Mouse (Mus musculus) hindbrain, embryonic 10.5 days (tissue): ENCODE results near the gene Olfr353. TPM values are rescaled to one million over a fixed set of nuclear protein-coding genes. Genes with fewer than 3 reads are reported as not detected.

Experiments used
- DNase-seq: peaks from one replicate; pipeline ENCODE4 v3.0.0-alpha.2; 2017; ENCODE audit warnings: low spot score
- H3K27ac ChIP-seq: fragments of 300-500 bp; sonication (generic); 2 replicates; pipeline ENCODE4 v1.5.1; 2016; ENCODE audit warnings: mild to moderate bottlenecking, moderate library complexity
- H3K27me3 ChIP-seq: fragments of 300-500 bp; sonication (generic); 2 replicates; pipeline ENCODE4 v1.6.1; 2016; ENCODE audit warnings: mild to moderate bottlenecking; ENCODE audit not compliant: poor library complexity, insufficient read depth, severe bottlenecking
- H3K36me3 ChIP-seq: fragments of 300-500 bp; sonication (generic); 2 replicates; pipeline ENCODE4 v1.6.1; 2016; ENCODE audit warnings: mild to moderate bottlenecking, moderate library complexity
- H3K4me1 ChIP-seq: fragments of 300-500 bp; sonication (generic); replicated peaks from 2 replicates; pipeline ENCODE4 v1.6.1; 2016; ENCODE audit warnings: mild to moderate bottlenecking
- H3K4me3 ChIP-seq: fragments of 300-500 bp; sonication (generic); 2 replicates; pipeline ENCODE4 v1.5.1; 2016; ENCODE audit warnings: mild to moderate bottlenecking, moderate library complexity
- H3K9me3 ChIP-seq: fragments of 300-500 bp; sonication (generic); 2 replicates; pipeline ENCODE4 v1.6.1; 2016; ENCODE audit warnings: mild to moderate bottlenecking, moderate library complexity
- WGBS: fragments of 180-500 bp; shearing (Covaris S2); methylation state at CpG from one replicate; pipeline ENCODE4 v1.1.7; 2016; 5-methylcytosine and 5-hydroxymethylcytosine counted together
- polyA plus RNA-seq: library from polyadenylated mRNA; unstranded; fragments of >200 nt; fragmentation: Nextera tagmentation; extraction: Ambion mirVana; gene quantifications from 2 replicates; pipeline ENCODE4 v1.2.1, GENCODE M21; 2016

The Olfr353 gene
- not detected in 2 replicates for polyA plus RNA-seq

GRCm38 (mm10) chr2:36892836-36893235, at the start of gene Olfr353:
Gene Olfr353, minus strand, starts transcription at chr2:36892936.
- Histone ChIP-seq H3K4me3 (no peak within 1 kb of the TSS), H3K27ac (no peak within 1 kb of the TSS), H3K27me3 (no peaks in the 10 kb centered on the region), H3K36me3 (no peaks in the 10 kb centered on the region), H3K4me1 (no peaks in the 10 kb centered on the region), H3K9me3 (peaks cover 32% of the 10 kb centered on the region)
- DNase-seq, result no peak

DNA sequence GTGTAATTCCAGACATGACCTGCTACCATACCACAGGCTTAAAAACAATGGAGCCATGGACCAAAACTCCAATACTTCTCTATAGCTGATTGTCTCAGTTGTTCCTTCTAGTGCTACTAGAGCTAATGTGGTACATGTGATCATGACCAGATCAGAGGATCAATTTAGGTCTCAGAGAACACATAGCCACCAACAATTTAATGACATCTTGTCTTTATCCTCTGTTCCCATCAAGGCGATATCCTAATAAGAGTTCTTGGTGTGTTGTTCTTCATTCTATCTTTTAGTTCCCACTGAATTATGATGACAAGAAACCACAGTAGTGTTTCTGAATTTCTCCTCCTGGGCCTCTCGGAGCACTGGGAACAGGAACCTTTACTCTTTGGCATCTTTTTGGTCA, 44.1 kb upstream of the Olfr353 start, which contains the start of gene Olfr356:
Gene Olfr356, plus strand, starts transcription at position 301 of the 400 bp plus-strand sequence.
- H3K36me3 ChIP-seq, result no peaks in the 10 kb centered on the region
- 85% methylated on average over 2 of the region's 2 CpGs for WGBS
- DNase-seq, result no peak
- H3K4me1 ChIP-seq, result no peaks in the 10 kb centered on the region
- H3K4me3 ChIP-seq, result no peak within 1 kb of the TSS
- H3K27ac ChIP-seq, result no peak within 1 kb of the TSS
- H3K9me3 ChIP-seq, result peaks cover 31% of the 10 kb centered on the region
- H3K27me3 ChIP-seq, result no peaks in the 10 kb centered on the region

- no peak within 1 kb of the TSS for H3K4me3 ChIP-seq
- DNase-seq, result no peak
Measured at GRCm38 (mm10) chr2:36928797-36929196, 36.1 kb upstream of the Olfr353 start, which contains the start of gene Olfr355. Gene Olfr355, minus strand, starts transcription at chr2:36928897.

GRCm38 (mm10) chr2:36905380-36905779, 12.6 kb upstream of the Olfr353 start, which contains the start of gene Olfr354:
Gene Olfr354, plus strand, starts transcription at chr2:36905680.
- Histone ChIP-seq H3K9me3 (peaks cover 36% of the 10 kb centered on the region), H3K36me3 (no peaks in the 10 kb centered on the region), H3K27ac (no peak within 1 kb of the TSS), H3K4me1 (no peaks in the 10 kb centered on the region), H3K4me3 (no peak within 1 kb of the TSS), H3K27me3 (no peaks in the 10 kb centered on the region)
- no peak for DNase-seq

More at GRCm38 (mm10) chr2:36928797-36929196, 36.1 kb upstream of the Olfr353 start, which contains the start of gene Olfr355:
- Histone ChIP-seq H3K9me3 (peaks cover 18% of the 10 kb centered on the region; the same call in 1 of the 2 replicates), H3K4me1 (no peaks in the 10 kb centered on the region), H3K27ac (no peak within 1 kb of the TSS), H3K27me3 (no peaks in the 10 kb centered on the region), H3K36me3 (no peaks in the 10 kb centered on the region)

DNA sequence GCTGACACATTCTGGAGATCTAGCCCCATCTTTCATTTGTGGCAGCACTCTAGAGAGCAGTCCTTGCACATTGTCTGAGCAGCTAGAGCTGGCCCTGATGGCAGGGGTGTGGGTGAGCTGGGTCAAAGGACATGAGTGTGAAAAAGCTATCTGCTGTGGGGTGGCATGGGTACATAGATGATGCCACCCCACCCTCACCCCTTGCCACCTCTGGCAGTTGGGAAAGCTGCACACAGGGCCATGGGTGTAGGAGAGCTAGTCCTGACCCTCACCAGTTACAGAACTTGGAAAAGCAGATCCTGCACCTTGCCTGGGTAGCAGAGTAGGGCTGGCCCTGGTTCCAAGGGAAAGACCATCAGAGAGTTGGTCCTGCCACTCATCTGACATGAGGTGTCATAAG, 4.4 kb upstream of the Olfr353 start:
- no peak overlapping the region for H3K27ac ChIP-seq
- peaks cover 40% of the 10 kb centered on the region for H3K9me3 ChIP-seq
- H3K27me3 ChIP-seq, result no peaks in the 10 kb centered on the region
- no peak for DNase-seq
- H3K36me3 ChIP-seq, result no peaks in the 10 kb centered on the region
- H3K4me3 ChIP-seq, result no peak overlapping the region
- H3K4me1 ChIP-seq, result no peaks in the 10 kb centered on the region

DNA sequence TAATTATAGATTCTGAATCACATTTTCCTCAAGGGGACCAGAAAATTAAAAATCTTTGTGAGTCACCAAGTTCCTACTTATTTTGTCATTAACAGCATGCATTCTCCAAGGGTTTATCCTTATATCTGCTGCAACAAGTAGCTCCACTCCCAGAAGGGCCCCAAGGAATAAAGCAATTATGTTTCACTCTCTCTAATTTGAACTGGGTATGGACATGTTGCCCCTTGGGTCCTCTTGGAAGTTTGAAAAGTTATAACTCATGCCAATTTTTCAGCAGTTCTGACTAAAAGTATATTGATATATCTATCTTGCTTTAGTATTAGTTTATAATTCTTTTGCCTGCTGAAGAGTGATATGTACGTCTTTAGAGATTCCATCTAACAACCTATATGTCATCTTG, 24.6 kb downstream of the Olfr353 start, which contains the start of gene Olfr352:
Gene Olfr352, plus strand, starts transcription at position 301 of the 400 bp plus-strand sequence.
- H3K36me3 ChIP-seq, result no peaks in the 10 kb centered on the region
- no peak for DNase-seq
- H3K4me1 ChIP-seq, result no peaks in the 10 kb centered on the region
- H3K9me3 ChIP-seq, result peaks cover 40% of the 10 kb centered on the region
- H3K27ac ChIP-seq, result no peak within 1 kb of the TSS
- H3K27me3 ChIP-seq, result no peaks in the 10 kb centered on the region
- WGBS, result 76% methylated on average over 1 of the region's 1 CpGs
- H3K4me3 ChIP-seq, result no peak within 1 kb of the TSS

- Histone ChIP-seq H3K4me1 (no peaks in the 10 kb centered on the region), H3K9me3 (peaks cover 38% of the 10 kb centered on the region), H3K4me3 (no peak within 1 kb of the TSS), H3K36me3 (no peaks in the 10 kb centered on the region), H3K27ac (no peak within 1 kb of the TSS), H3K27me3 (no peaks in the 10 kb centered on the region)
- DNase-seq, result no peak
- 83% methylated on average over 1 of the region's 1 CpGs for WGBS
Measured at GRCm38 (mm10) chr2:36862560-36862959, 30.2 kb downstream of the Olfr353 start, which contains the start of gene Olfr351. Gene Olfr351, minus strand, starts transcription at chr2:36862660.

DNA sequence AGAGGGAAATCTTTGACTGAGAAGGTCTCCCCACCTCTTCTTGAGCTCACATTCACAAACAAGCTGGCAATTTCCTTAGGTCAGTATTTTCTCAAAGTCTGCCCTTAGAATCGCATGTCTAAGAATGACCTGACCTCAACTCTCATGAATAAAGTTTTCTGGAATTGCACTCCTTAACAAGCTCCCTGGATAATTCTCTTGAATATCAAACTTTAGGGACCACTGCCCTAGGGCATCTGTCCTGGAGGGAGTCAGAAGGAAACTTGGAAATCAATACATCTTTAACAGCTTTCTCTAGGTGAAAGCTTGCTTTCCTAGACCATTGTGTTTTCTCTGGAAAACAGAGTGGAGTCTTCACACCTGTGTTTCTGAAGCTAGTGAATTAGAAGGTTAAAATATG, 46.7 kb downstream of the Olfr353 start, which contains the start of gene Olfr350:
Gene Olfr350, plus strand, starts transcription at position 301 of the 400 bp plus-strand sequence.
- WGBS, result 89% methylated on average over 1 of the region's 1 CpGs
- no peaks in the 10 kb centered on the region for H3K4me1 ChIP-seq
- no peak within 1 kb of the TSS for H3K27ac ChIP-seq
- H3K27me3 ChIP-seq, result no peaks in the 10 kb centered on the region
- H3K9me3 ChIP-seq, result peaks cover 51% of the 10 kb centered on the region
- no peak for DNase-seq
- no peak within 1 kb of the TSS for H3K4me3 ChIP-seq
- no peaks in the 10 kb centered on the region for H3K36me3 ChIP-seq

Other genes with a start within 250 kb of the Olfr353 start
- gene Olfr346, start 207.1 kb downstream of the Olfr353 start, polyA plus RNA-seq, result not detected in 2 replicates
- gene Olfr347, start 161.0 kb downstream of the Olfr353 start, polyA plus RNA-seq, result not detected in 2 replicates
- gene Olfr348, start 108.7 kb downstream of the Olfr353 start, polyA plus RNA-seq, result not detected in 2 replicates
- gene Olfr50, start 102.4 kb downstream of the Olfr353 start, polyA plus RNA-seq, result not detected in 2 replicates
- gene Olfr3, start 75.9 kb downstream of the Olfr353 start, polyA plus RNA-seq, result not detected in 2 replicates
- gene Olfr350, start 46.6 kb downstream of the Olfr353 start, polyA plus RNA-seq, result not detected in 2 replicates
- not detected in 2 replicates for gene Olfr351, start 30.3 kb downstream of the Olfr353 start, polyA plus RNA-seq
- gene Olfr352, start 24.5 kb downstream of the Olfr353 start, polyA plus RNA-seq, result not detected in 2 replicates
- gene Olfr354, start 12.7 kb upstream of the Olfr353 start, polyA plus RNA-seq, result not detected in 2 replicates
- not detected in 2 replicates for gene Olfr355, start 36.0 kb upstream of the Olfr353 start, polyA plus RNA-seq
- not detected in 2 replicates for gene Olfr356, start 44.2 kb upstream of the Olfr353 start, polyA plus RNA-seq
- gene Olfr357, start 100.9 kb upstream of the Olfr353 start, polyA plus RNA-seq, result not detected in 2 replicates
- not detected in 2 replicates for gene Olfr358, start 116.4 kb upstream of the Olfr353 start, polyA plus RNA-seq
- not detected in 2 replicates for gene Olfr360, start 172.8 kb upstream of the Olfr353 start, polyA plus RNA-seq
- gene Olfr361, start 196.4 kb upstream of the Olfr353 start, polyA plus RNA-seq, result not detected in 2 replicates
- gene Olfr362, start 225.0 kb upstream of the Olfr353 start, polyA plus RNA-seq, result not detected in 2 replicates
- gene Olfr364-ps1, start 246.4 kb upstream of the Olfr353 start, polyA plus RNA-seq, result not detected in 2 replicates